Mouse (Mus musculus): ENCODE data around the gene Cdcp2.

DNA sequence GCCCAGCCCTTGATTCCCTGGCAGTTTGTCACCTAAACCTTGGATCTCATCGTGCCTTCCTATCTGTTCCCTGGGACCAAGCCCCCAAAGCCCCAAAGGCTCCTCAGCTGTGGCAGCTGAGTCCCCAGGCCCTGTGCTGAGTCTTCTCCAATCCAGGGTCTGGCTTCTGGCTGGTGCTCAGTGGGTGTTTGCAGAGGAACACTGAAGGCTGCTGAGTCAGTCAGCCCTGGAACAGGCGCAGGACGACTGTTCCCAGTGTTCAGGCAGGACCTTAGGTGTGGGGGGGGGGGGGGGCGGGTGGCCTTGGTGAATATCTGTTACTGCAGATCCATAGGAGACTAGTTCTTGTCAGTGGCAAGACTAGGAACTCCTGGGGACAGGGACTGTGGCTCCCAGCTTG lies 44.8 kb upstream of the Cdcp2 start:
- TF ChIP-seq CTCF (IDR thresholded peaks at IDR 0.05; ENCODE audit: extremely low read depth, insufficient read length, insufficient replicate concordance, low read depth, low read length) (no peak), POLR2A (IDR thresholded peaks at IDR 0.05; ENCODE audit: low read depth, low read length) (no peak)
